Mouse (Mus musculus) forebrain, postnatal 0 days (tissue): ENCODE results near the gene Olfr43. TPM values are rescaled to one million over a fixed set of nuclear protein-coding genes. Genes with fewer than 3 reads are reported as not detected.

Experiments
- ATAC-seq: fragments of 200-750 bp; cut with Nextera tagmentation; 2 replicates; pipeline ENCODE4 v1.8.0; 2017; ENCODE audit warnings: mild to moderate bottlenecking, moderate library complexity
- DNase-seq: peaks from one replicate; pipeline ENCODE4 v3.0.0-alpha.2; 2015
- H3K27ac ChIP-seq: fragments of 300-500 bp; sonication (generic); 2 replicates; pipeline ENCODE4 v1.5.1; 2014; ENCODE audit warnings: low read depth, mild to moderate bottlenecking, antibody characterized with exemption, low read length, moderate library complexity, mixed read lengths
- H3K27me3 ChIP-seq: fragments of 300-500 bp; sonication (generic); 2 replicates; pipeline ENCODE4 v1.6.1; 2014; ENCODE audit warnings: mild to moderate bottlenecking, low read length, mixed read lengths; ENCODE audit not compliant: insufficient read depth
- H3K36me3 ChIP-seq: fragments of 300-500 bp; sonication (generic); 2 replicates; pipeline ENCODE4 v1.6.1; 2014; ENCODE audit warnings: mild to moderate bottlenecking, moderate library complexity; ENCODE audit not compliant: insufficient read depth
- H3K4me1 ChIP-seq: fragments of 300-500 bp; sonication (generic); 2 replicates; pipeline ENCODE4 v1.6.1; 2014; ENCODE audit warnings: antibody characterized with exemption; ENCODE audit not compliant: insufficient read depth
- H3K4me2 ChIP-seq: fragments of 300-500 bp; sonication (generic); 2 replicates; pipeline ENCODE4 v1.6.1; 2014; ENCODE audit warnings: low read depth, mild to moderate bottlenecking, moderate library complexity
- H3K4me3 ChIP-seq: fragments of 300-500 bp; sonication (generic); 2 replicates; pipeline ENCODE4 v1.5.1; 2014; ENCODE audit warnings: low read depth, low read length, mixed read lengths
- H3K9ac ChIP-seq: fragments of 300-500 bp; sonication (generic); 2 replicates; pipeline ENCODE4 v1.6.1; 2014; ENCODE audit warnings: mild to moderate bottlenecking
- H3K9me3 ChIP-seq: fragments of 300-500 bp; sonication (generic); 2 replicates; pipeline ENCODE4 v1.6.1; 2016; ENCODE audit warnings: low read length
- CTCF ChIP-seq: sonication (generic); IDR thresholded peaks from 2 replicates; pipeline ENCODE4 v1.5.1; 2016; ENCODE audit warnings: antibody characterized with exemption, control low read depth, low read depth
- WGBS: fragments of 180-500 bp; shearing (Covaris S2); extraction: QIAGEN DNeasy Blood & Tissue Kit; methylation state at CpG from one replicate; pipeline ENCODE4 v1.1.7; 2014; 5-methylcytosine and 5-hydroxymethylcytosine counted together
- polyA plus RNA-seq: library from polyadenylated mRNA; unstranded; fragments of >200 nt; fragmentation: Nextera tagmentation; extraction: Ambion mirVana; gene quantifications from 2 replicates; pipeline ENCODE4 v1.2.1, GENCODE M21; 2015
- total RNA-seq: library from RNA; depleted of rRNA; stranded (reverse); fragments of >200 nt; gene quantifications from 2 replicates; pipeline ENCODE4 v1.2.3, GENCODE M21; 2014; rRNA removed

Olfr43 gene
- not detected in 2 replicates for total RNA-seq
- not detected in 2 replicates for polyA plus RNA-seq

- Histone ChIP-seq H3K4me1 (no peaks in the 10 kb centered on the region), H3K27ac (no peak within 1 kb of the TSS), H3K27me3 (no peaks in the 10 kb centered on the region), H3K36me3 (no peaks in the 10 kb centered on the region), H3K4me2 (no peak within 1 kb of the TSS), H3K9ac (no peak within 1 kb of the TSS), H3K4me3 (no peak within 1 kb of the TSS), H3K9me3 (0 out of 2 replicates have a peak, but pooled peaks cover 4% of the 10 kb centered on the region)
- ATAC-seq (no peak), DNase-seq (no peak)
- 68% methylated on average over 1 of the region's 1 CpGs for WGBS
- TF ChIP-seq CTCF, result no peak
These were observed at the start of gene Olfr43 for GRCm38 (mm10) chr11:74211279-74211678. TSS of gene Olfr43 (minus strand) at chr11:74211379.

GRCm38 (mm10) chr11:74259508-74259907 lies 48.3 kb upstream of the Olfr43 start, which contains the start of gene Olfr406:
TSS of gene Olfr406 (plus strand) at chr11:74259808.
- Histone ChIP-seq H3K4me2 (no peak within 1 kb of the TSS), H3K9me3 (0 out of 2 replicates have a peak, but pooled peaks cover 4% of the 10 kb centered on the region), H3K27me3 (no peaks in the 10 kb centered on the region), H3K27ac (no peak within 1 kb of the TSS), H3K4me1 (no peaks in the 10 kb centered on the region), H3K4me3 (no peak within 1 kb of the TSS), H3K9ac (no peak within 1 kb of the TSS), H3K36me3 (no peaks in the 10 kb centered on the region)
- TF ChIP-seq CTCF, result no peak
- DNase-seq (no peak), ATAC-seq (no peak)
- WGBS, result 43% methylated on average over 2 of the region's 2 CpGs

- Histone ChIP-seq H3K4me3 (no peak overlapping the region), H3K27me3 (no peaks in the 10 kb centered on the region), H3K4me1 (no peaks in the 10 kb centered on the region), H3K36me3 (no peaks in the 10 kb centered on the region), H3K4me2 (no peak overlapping the region), H3K27ac (no peak overlapping the region), H3K9ac (no peak overlapping the region), H3K9me3 (no peaks in the 10 kb centered on the region)
- WGBS, result 93% methylated on average over 3 of the region's 3 CpGs
- ATAC-seq (no peak), DNase-seq (no peak)
- TF ChIP-seq CTCF, result no peak
These were observed 30.0 kb upstream of the Olfr43 start for GRCm38 (mm10) chr11:74241201-74241600.

GRCm38 (mm10) chr11:74185949-74186348 lies 25.2 kb downstream of the Olfr43 start, which contains the start of gene Olfr403:
TSS of gene Olfr403 (plus strand) at chr11:74186249.
- ATAC-seq (no peak), DNase-seq (no peak)
- Histone ChIP-seq H3K27me3 (no peaks in the 10 kb centered on the region), H3K4me2 (no peak within 1 kb of the TSS), H3K4me3 (no peak within 1 kb of the TSS), H3K4me1 (no peaks in the 10 kb centered on the region), H3K36me3 (no peaks in the 10 kb centered on the region), H3K9me3 (peaks cover 2% of the 10 kb centered on the region; the same call in 1 of the 2 replicates), H3K9ac (no peak within 1 kb of the TSS), H3K27ac (no peak within 1 kb of the TSS)
- TF ChIP-seq CTCF, result no peak

GRCm38 (mm10) chr11:74183745-74184144 lies 27.4 kb downstream of the Olfr43 start:
- Histone ChIP-seq H3K4me1 (no peaks in the 10 kb centered on the region), H3K27me3 (no peaks in the 10 kb centered on the region), H3K9ac (no peak overlapping the region), H3K36me3 (no peaks in the 10 kb centered on the region), H3K27ac (no peak overlapping the region), H3K9me3 (peaks cover 6% of the 10 kb centered on the region; the same call in 1 of the 2 replicates), H3K4me3 (no peak overlapping the region), H3K4me2 (no peak overlapping the region)
- ATAC-seq, result no peak
- TF ChIP-seq CTCF, result no peak
- DNase-seq, result no peak
- 80% methylated on average over 4 of the region's 4 CpGs for WGBS

- ATAC-seq, result no peak
- H3K36me3 ChIP-seq, result no peaks in the 10 kb centered on the region
These were observed 28.0 kb downstream of the Olfr43 start for GRCm38 (mm10) chr11:74183168-74183567.

GRCm38 (mm10) chr11:74168771-74169170 lies 42.4 kb downstream of the Olfr43 start:
- Histone ChIP-seq H3K4me2 (no peak overlapping the region), H3K9ac (no peak overlapping the region), H3K9me3 (no peaks in the 10 kb centered on the region), H3K27ac (no peak overlapping the region), H3K4me1 (no peaks in the 10 kb centered on the region), H3K4me3 (no peak overlapping the region), H3K36me3 (no peaks in the 10 kb centered on the region), H3K27me3 (no peaks in the 10 kb centered on the region)
- DNase-seq, result no peak
- no peak for ATAC-seq
- TF ChIP-seq CTCF, result no peak

More at GRCm38 (mm10) chr11:74183168-74183567, 28.0 kb downstream of the Olfr43 start:
- DNase-seq, result no peak
- Histone ChIP-seq H3K27ac (no peak overlapping the region), H3K27me3 (no peaks in the 10 kb centered on the region), H3K4me1 (no peaks in the 10 kb centered on the region), H3K9me3 (peaks cover 7% of the 10 kb centered on the region; the same call in 1 of the 2 replicates), H3K9ac (no peak overlapping the region), H3K4me2 (no peak overlapping the region), H3K4me3 (no peak overlapping the region)
- 87% methylated on average over 4 of the region's 4 CpGs for WGBS
- no peak for TF ChIP-seq CTCF

Other genes starting within 250 kb of the Olfr43 start
- gene Olfr398, start 221.0 kb downstream of the Olfr43 start, total RNA-seq, result not detected in 2 replicates
- not detected in 2 replicates for gene Olfr398, start 221.0 kb downstream of the Olfr43 start, polyA plus RNA-seq
- gene Olfr139, start 154.8 kb downstream of the Olfr43 start, total RNA-seq, result not detected in 2 replicates
- gene Olfr139, start 154.8 kb downstream of the Olfr43 start, polyA plus RNA-seq, result not detected in 2 replicates
- not detected in 2 replicates for gene Olfr399, start 154.8 kb downstream of the Olfr43 start, total RNA-seq
- not detected in 2 replicates for gene Olfr399, start 154.8 kb downstream of the Olfr43 start, polyA plus RNA-seq
- not detected in 2 replicates for gene Zfp616, start 141.4 kb downstream of the Olfr43 start, total RNA-seq
- gene Zfp616, start 141.4 kb downstream of the Olfr43 start, polyA plus RNA-seq, result not detected in 2 replicates
- not detected in 2 replicates for gene Olfr401, start 97.7 kb downstream of the Olfr43 start, total RNA-seq
- gene Olfr401, start 97.7 kb downstream of the Olfr43 start, polyA plus RNA-seq, result not detected in 2 replicates
- gene Olfr402, start 57.9 kb downstream of the Olfr43 start, total RNA-seq, result not detected in 2 replicates
- not detected in 2 replicates for gene Olfr402, start 57.9 kb downstream of the Olfr43 start, polyA plus RNA-seq
- not detected in 2 replicates for gene Olfr403, start 25.1 kb downstream of the Olfr43 start, total RNA-seq
- not detected in 2 replicates for gene Olfr403, start 25.1 kb downstream of the Olfr43 start, polyA plus RNA-seq
- gene Olfr406, start 48.4 kb upstream of the Olfr43 start, total RNA-seq, result not detected in 2 replicates
- not detected in 2 replicates for gene Olfr406, start 48.4 kb upstream of the Olfr43 start, polyA plus RNA-seq
- not detected in 2 replicates for gene Olfr59, start 72.4 kb upstream of the Olfr43 start, total RNA-seq
- not detected in 2 replicates for gene Olfr59, start 72.4 kb upstream of the Olfr43 start, polyA plus RNA-seq
- not detected in 2 replicates for gene Olfr410, start 126.7 kb upstream of the Olfr43 start, total RNA-seq
- gene Olfr410, start 126.7 kb upstream of the Olfr43 start, polyA plus RNA-seq, result not detected in 2 replicates
- gene Olfr411, start 141.3 kb upstream of the Olfr43 start, total RNA-seq, result not detected in 2 replicates
- gene Olfr411, start 141.3 kb upstream of the Olfr43 start, polyA plus RNA-seq, result not detected in 2 replicates
- not detected in 2 replicates for gene Olfr412, start 150.7 kb upstream of the Olfr43 start, total RNA-seq
- not detected in 2 replicates for gene Olfr412, start 150.7 kb upstream of the Olfr43 start, polyA plus RNA-seq